Mouse (Mus musculus) E14TG2a.4 (cell line): ENCODE results near the gene Acat1.

ENCODE experiments used
- H3K27me3 ChIP-seq: 2 replicates; pipeline ENCODE4 v1.6.1; 2014; ENCODE audit warnings: low read length, control low read depth; ENCODE audit not compliant: insufficient read depth
- H3K36me3 ChIP-seq: 2 replicates; pipeline ENCODE4 v1.6.1; 2014; ENCODE audit warnings: low read length, control low read depth; ENCODE audit not compliant: insufficient read depth
- H3K4me1 ChIP-seq: replicated peaks from 2 replicates; pipeline ENCODE4 v1.6.1; 2014; ENCODE audit warnings: low read depth, low read length, control low read depth
- H3K4me3 ChIP-seq: replicated peaks from 2 replicates; pipeline ENCODE4 v1.5.1; 2014; ENCODE audit warnings: mild to moderate bottlenecking, low read length
- H3K9me3 ChIP-seq: 2 replicates; pipeline ENCODE4 v1.6.1; 2014; ENCODE audit warnings: low read length, control low read depth
- CTCF ChIP-seq: conservative IDR thresholded peaks from 2 replicates; pipeline ENCODE4 v1.5.1; 2014; ENCODE audit warnings: low read length
- NANOG ChIP-seq: IDR thresholded peaks from 2 replicates; pipeline ENCODE4 v1.6.1; 2014; ENCODE audit warnings: borderline replicate concordance, low read length, mixed read lengths
- POU5F1 ChIP-seq: IDR thresholded peaks from 2 replicates; pipeline ENCODE4 v1.6.1; 2014; ENCODE audit warnings: low read length, borderline replicate concordance

Gene Acat1

DNA sequence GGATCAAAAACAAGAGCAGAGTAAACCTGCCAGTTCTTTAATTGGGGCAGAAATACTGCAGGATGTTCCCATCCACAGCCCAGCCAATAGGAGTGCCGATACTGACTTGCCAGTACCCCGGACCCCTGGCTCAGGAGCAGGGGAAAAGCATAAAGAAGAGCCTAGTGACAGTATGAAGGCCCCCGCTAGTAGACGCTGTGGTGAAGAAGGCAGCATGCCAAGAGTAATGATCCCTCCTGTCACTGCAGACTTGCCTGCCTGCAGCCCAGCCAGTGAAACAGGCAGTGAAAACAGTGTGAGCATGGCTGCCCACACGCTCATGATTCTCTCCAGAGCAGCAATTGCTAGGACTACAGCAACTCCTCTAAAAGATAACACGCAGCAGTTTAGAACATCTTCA is 39.5 kb downstream of the Acat1 start:
- Histone ChIP-seq H3K4me1 (peaks cover 22% of the 10 kb centered on the region), H3K36me3 (peaks cover 86% of the 10 kb centered on the region), H3K4me3 (no peak overlapping the region), H3K27me3 (no peaks in the 10 kb centered on the region), H3K9me3 (no peaks in the 10 kb centered on the region)
- TF ChIP-seq CTCF (peak; percentile 51), NANOG (no peak)

DNA sequence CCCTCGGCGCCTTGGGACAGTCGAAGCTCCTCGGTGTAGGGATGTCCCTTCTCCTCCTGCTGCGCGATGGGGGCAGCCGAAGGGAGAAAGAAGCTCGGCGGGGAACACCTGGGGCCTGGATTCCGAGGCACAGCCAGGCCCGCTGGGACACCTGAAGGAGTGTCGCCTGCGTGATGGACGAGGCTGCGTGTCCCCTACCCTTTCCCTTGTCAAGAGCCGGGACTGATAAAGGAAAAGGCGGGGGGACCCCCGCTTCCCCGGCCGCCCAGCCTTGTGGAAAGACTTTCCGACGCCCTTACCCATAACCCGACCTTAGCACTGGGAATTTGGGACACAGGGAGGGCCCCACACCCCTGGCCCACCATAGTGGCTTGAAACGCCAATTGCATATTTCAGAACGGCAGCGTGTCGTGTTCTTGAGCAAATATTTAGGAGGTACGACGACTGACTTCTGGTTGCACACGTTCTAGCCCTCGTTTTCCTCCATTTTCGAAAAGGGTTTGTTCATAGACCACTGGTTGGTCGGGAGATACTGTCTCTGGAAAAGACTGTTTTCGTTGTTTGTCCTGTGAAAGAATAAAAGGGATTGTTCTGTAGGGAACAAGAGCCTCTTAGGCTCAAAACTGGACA is 72.7 kb downstream of the Acat1 start:
- Histone ChIP-seq H3K27me3 (no peaks in the 10 kb centered on the region), H3K4me1 (peaks cover 40% of the 10 kb centered on the region), H3K4me3 (peak overlapping the region; percentile 98), H3K36me3 (peaks cover 32% of the 10 kb centered on the region), H3K9me3 (no peaks in the 10 kb centered on the region)
- TF ChIP-seq CTCF (no peak), NANOG (no peak), POU5F1 (no peak)

DNA sequence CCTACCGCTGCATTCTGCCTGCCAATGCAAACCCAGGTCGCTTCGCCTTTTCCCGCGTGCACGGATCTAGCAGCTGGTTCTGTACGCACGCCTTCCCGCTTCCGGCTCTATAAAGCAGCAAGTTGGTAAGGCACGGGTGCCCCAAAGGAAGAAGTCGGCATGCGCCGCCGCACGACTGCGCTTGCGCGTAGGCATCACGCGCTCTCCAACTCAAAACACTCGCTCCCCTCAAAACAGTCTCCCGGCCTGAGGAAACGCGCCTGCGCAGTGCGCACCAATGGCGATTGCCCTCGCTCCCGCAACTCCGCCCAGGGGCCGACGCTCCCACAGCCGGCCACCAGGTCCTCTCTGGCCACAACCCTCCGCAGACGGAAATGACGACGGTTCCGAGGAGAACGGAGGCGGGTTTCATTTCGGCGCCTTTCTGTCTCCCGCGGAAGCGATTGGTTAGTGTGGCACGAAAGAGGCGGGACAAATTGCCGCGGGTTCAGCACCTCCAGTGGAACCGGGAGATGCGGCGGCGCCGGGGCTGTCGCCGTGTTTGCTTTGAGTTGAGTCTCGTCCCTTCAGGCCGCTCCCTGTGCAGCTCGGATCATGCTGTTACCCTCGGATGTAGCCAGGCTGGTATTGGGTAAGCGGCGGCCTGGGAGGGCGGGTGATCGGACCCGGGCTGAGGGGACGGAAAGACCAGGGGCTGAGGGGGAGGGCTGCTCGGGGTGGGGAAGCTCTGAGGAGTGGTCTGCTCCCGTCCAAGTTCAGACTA is 73.4 kb downstream of the Acat1 start, which contains the start of the genes Atm and Npat:
Gene Atm (minus strand): TSS at position 183 of the 763 bp plus-strand sequence.
Gene Npat (plus strand): TSS at position 490 of the 763 bp plus-strand sequence.
- no peaks in the 10 kb centered on the region for H3K9me3 ChIP-seq
- H3K36me3 ChIP-seq: peaks cover 35% of the 10 kb centered on the region
- H3K4me3 ChIP-seq: peak within 1 kb of the TSS; percentile 98
- TF ChIP-seq CTCF (no peak), POU5F1 (no peak)
- H3K4me1 ChIP-seq: peaks cover 40% of the 10 kb centered on the region
- H3K27me3 ChIP-seq: no peaks in the 10 kb centered on the region

DNA sequence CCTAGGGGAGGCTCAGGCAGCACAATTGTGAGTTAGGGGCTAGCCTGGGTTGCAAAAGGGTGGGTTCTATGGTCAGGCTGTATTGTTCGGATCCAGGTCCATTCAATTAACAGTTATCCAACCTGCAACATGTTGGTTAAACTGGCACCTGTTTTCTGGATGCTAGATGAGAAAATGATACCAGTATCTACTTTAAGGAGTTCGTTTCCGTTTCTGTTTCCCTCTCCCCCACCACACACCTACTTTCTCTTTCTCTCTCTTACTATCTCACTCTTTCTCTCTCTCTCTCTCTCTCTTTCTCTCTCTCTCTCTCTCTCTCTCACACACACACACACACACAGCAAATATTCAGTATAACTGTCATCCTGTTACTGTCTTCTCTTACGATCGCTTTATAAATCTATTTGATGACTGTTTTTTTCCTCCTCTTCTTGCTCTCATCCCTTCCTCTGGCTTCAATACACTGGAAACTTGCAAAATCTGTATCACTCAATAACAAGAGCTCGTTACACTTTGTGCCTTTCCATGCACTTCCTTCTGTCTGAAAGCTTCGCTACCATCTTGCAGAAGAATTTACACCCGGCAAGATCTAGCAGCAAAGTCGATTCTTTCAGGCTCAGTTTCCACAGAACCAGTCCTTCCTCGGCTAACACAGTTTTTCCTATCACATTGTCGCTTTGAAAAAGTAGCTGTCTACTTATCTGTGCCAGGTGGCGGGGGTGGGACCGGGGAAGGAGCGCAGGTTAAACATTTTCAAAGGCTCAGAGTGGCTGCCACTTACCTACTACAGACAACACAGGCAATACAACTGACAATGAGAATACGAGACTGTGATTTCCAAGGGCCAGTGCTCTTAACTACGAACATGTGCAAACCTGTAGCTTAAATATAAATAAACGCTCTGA is 74.5 kb downstream of the Acat1 start:
- Histone ChIP-seq H3K9me3 (no peaks in the 10 kb centered on the region), H3K4me1 (peaks cover 40% of the 10 kb centered on the region), H3K4me3 (peak overlapping the region; percentile 98), H3K27me3 (no peaks in the 10 kb centered on the region), H3K36me3 (peaks cover 42% of the 10 kb centered on the region)
- TF ChIP-seq NANOG (no peak), POU5F1 (no peak), CTCF (no peak)
